Mouse (Mus musculus): ENCODE measurements at regions not wholly inside any gene's neighbourhood (a gene's known extent, or its start where the extent isn't known, plus 50 kb on each side); places are given as distances from the start of the nearest gene placed in this dataset.

DNA sequence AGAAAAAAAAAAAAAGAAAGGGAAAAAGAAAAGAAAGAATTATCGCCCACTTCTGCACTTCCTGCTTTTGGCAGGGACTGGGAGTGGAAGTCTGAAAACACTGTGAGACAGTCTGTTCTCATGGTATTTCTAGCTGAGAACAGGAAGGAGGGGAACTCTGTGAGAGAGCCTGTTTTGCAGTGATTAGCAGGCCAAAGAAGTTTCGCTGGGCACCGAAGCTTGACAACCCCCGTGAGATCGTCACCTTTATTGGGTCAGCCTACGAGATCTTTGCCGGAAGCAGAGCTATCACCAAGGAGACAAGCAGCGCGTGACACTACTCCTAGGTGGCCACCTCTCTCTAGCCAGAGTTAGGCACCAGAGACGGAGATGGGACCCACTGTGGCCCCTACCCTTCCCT is 78.2 kb upstream of the Atxn1 start:
- TF ChIP-seq CTCF (IDR thresholded peaks at IDR 0.05; ENCODE audit: low read depth), result no peak
- DNase-seq (ENCODE audit: low spot score) (no peak), ATAC-seq (peak; percentile 41; the same call in 1 of the 2 replicates)
- H3K27me3 ChIP-seq (ENCODE audit: insufficient read depth, low read length), result no peaks in the 10 kb centered on the region
- H3K4me3 ChIP-seq (ENCODE audit: low read length), result no peak overlapping the region
- peaks cover 21% of the 10 kb centered on the region for H3K4me1 ChIP-seq (ENCODE audit: insufficient read depth, low read length)
- H3K4me2 ChIP-seq (ENCODE audit: low read depth, low read length), result peak overlapping the region; percentile 27; the same call in 1 of the 2 replicates
- WGBS, result 31% methylated on average over 10 of the region's 10 CpGs
- no peaks in the 10 kb centered on the region for H3K36me3 ChIP-seq (ENCODE audit: insufficient read depth, low read length)
- no peak overlapping the region for H3K27ac ChIP-seq
- no peak overlapping the region for H3K9ac ChIP-seq (replicated peaks; ENCODE audit: low read length)
- H3K9me3 ChIP-seq (ENCODE audit: low read length), result no peaks in the 10 kb centered on the region

DNA sequence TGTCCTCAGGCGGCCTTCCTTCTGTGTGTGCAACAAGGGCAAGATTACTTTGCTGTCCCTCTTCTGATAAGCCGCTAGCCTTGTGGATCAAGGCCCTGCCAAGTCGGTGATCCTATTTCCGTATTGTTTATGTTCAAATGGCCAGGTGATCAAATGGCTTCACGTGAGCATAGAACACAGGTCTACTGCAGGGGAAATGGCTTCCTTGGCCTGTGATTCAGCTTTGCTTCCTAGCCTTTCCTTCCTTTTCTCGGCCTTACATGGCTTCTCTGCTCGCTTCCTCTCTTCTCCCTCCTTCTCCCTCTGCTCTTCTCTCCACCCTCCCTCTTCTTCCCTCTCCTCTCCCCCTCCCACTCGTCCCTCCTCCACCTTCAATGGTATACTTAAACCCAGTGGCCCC is 77.4 kb upstream of the Atxn1 start:
- no peaks in the 10 kb centered on the region for H3K27me3 ChIP-seq (ENCODE audit: insufficient read depth, low read length)
- DNase-seq (ENCODE audit: low spot score), result no peak
- H3K4me2 ChIP-seq (ENCODE audit: low read depth, low read length), result no peak overlapping the region
- 87% methylated on average over 8 of the region's 8 CpGs for WGBS
- no peaks in the 10 kb centered on the region for H3K36me3 ChIP-seq (ENCODE audit: insufficient read depth, low read length)
- TF ChIP-seq CTCF (IDR thresholded peaks at IDR 0.05; ENCODE audit: low read depth), result no peak
- H3K9ac ChIP-seq (replicated peaks; ENCODE audit: low read length), result no peak overlapping the region
- ATAC-seq, result no peak
- no peak overlapping the region for H3K4me3 ChIP-seq (ENCODE audit: low read length)
- H3K9me3 ChIP-seq (ENCODE audit: low read length), result no peaks in the 10 kb centered on the region
- peaks cover 21% of the 10 kb centered on the region for H3K4me1 ChIP-seq (ENCODE audit: insufficient read depth, low read length)
- no peak overlapping the region for H3K27ac ChIP-seq

DNA sequence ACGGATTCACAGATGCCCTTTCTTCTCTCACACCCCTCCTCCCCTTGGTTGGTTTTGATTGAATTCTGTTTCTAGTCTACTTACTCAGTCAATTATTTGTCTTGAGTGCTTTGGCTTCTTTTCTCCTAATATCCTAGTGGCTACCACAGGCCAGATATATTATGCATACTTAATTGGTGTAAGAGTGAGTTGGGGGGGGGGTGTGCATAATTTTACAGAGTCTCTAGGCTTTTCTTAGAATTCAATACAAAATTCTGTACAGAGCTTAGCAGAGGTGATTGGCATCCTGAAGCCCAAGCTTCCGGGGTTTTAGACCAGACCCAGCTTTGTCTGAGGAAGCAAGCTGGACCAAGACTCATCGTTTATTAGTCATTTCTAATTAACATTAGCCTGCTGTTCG is 76.7 kb upstream of the Atxn1 start:
- no peak for TF ChIP-seq CTCF (IDR thresholded peaks at IDR 0.05; ENCODE audit: low read depth)
- WGBS, result 76% methylated on average over 4 of the region's 4 CpGs
- Histone ChIP-seq H3K27me3 (ENCODE audit: insufficient read depth, low read length) (no peaks in the 10 kb centered on the region), H3K9ac (replicated peaks; ENCODE audit: low read length) (no peak overlapping the region), H3K36me3 (ENCODE audit: insufficient read depth, low read length) (no peaks in the 10 kb centered on the region), H3K4me2 (ENCODE audit: low read depth, low read length) (no peak overlapping the region), H3K27ac (no peak overlapping the region), H3K4me1 (ENCODE audit: insufficient read depth, low read length) (peaks cover 21% of the 10 kb centered on the region), H3K9me3 (ENCODE audit: low read length) (no peaks in the 10 kb centered on the region), H3K4me3 (ENCODE audit: low read length) (no peak overlapping the region)
- ATAC-seq (no peak), DNase-seq (ENCODE audit: low spot score) (no peak)

DNA sequence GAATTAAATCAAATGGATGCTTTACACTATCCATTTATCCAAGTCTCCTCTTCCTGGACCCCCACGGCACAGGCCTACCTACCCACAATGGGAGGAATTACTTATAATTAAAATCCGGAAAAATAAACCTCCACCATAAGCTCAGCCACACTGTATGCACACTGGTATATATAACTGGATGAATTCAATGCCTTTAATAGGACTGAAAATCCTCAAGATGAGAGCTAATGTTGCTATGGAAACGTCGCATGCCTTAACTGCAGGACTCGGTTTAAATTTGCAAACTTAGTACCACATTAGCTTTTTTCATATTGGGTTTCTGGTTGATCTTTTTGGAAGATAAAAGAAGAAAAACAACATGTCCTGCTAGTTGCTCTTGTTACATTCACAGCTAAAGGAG is 75.3 kb upstream of the Atxn1 start:
- H3K4me2 ChIP-seq (ENCODE audit: low read depth, low read length), result no peak overlapping the region
- peaks cover 21% of the 10 kb centered on the region for H3K4me1 ChIP-seq (ENCODE audit: insufficient read depth, low read length)
- 0 out of 2 replicates have a peak overlapping the region, but pooled peaks have one; percentile 7 for H3K27ac ChIP-seq
- H3K9ac ChIP-seq (replicated peaks; ENCODE audit: low read length), result no peak overlapping the region
- H3K36me3 ChIP-seq (ENCODE audit: insufficient read depth, low read length), result no peaks in the 10 kb centered on the region
- no peak for TF ChIP-seq CTCF (IDR thresholded peaks at IDR 0.05; ENCODE audit: low read depth)
- H3K27me3 ChIP-seq (ENCODE audit: insufficient read depth, low read length), result no peaks in the 10 kb centered on the region
- ATAC-seq (no peak), DNase-seq (ENCODE audit: low spot score) (peak; percentile 45)
- H3K4me3 ChIP-seq (ENCODE audit: low read length), result no peak overlapping the region
- 59% methylated on average over 5 of the region's 5 CpGs for WGBS
- no peaks in the 10 kb centered on the region for H3K9me3 ChIP-seq (ENCODE audit: low read length)

DNA sequence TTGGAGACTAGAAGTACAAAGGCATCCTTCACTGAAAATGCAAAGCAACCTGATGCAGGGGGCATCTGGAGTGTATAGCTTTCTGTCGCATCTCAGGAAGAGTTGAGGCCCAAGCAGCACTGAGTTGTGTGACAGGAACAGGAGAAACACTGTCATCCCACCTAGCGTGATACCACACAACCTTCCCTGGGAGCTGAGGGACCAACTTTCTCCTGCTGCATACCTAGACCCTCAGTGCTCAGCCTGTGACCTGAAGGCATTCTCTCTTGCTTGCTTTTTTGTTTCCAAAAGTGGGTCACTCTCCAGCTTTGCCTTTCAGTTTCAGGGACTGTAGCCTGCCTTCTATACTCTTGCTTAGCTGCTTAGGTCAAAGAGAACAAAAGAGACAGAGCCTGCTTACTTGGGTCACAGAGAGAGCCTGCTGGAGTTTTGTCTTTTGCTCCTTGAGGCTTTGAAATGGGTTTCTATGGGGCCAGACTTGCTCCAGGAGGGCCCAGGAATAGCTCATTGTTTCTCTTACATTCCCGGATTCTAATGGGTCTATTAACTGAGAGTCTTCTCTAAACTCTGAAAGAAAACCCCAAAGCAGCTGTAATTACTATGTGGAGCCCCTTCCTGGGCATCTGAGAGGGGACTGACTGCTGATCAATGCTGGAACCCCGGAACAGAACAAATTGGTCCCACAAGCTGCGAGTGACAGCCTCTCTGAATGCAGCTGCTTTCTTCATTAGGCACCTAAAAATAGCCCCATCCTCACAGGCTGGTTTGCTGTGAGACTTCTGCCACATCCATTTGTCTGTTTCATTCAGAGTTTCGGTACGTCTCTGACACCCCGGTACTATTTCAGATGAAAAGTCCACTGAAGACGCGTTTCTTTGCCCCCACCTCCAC is 73.9 kb upstream of the Atxn1 start:
- Histone ChIP-seq H3K4me2 (ENCODE audit: low read depth, low read length) (no peak overlapping the region), H3K9me3 (ENCODE audit: low read length) (no peaks in the 10 kb centered on the region), H3K9ac (replicated peaks; ENCODE audit: low read length) (no peak overlapping the region), H3K4me3 (ENCODE audit: low read length) (no peak overlapping the region), H3K4me1 (ENCODE audit: insufficient read depth, low read length) (peaks cover 21% of the 10 kb centered on the region), H3K27ac (no peak overlapping the region), H3K36me3 (ENCODE audit: insufficient read depth, low read length) (no peaks in the 10 kb centered on the region), H3K27me3 (ENCODE audit: insufficient read depth, low read length) (no peaks in the 10 kb centered on the region)
- DNase-seq (ENCODE audit: low spot score) (no peak), ATAC-seq (no peak)
- TF ChIP-seq CTCF (IDR thresholded peaks at IDR 0.05; ENCODE audit: low read depth), result no peak
- WGBS, result 14% methylated on average over 10 of the region's 10 CpGs

DNA sequence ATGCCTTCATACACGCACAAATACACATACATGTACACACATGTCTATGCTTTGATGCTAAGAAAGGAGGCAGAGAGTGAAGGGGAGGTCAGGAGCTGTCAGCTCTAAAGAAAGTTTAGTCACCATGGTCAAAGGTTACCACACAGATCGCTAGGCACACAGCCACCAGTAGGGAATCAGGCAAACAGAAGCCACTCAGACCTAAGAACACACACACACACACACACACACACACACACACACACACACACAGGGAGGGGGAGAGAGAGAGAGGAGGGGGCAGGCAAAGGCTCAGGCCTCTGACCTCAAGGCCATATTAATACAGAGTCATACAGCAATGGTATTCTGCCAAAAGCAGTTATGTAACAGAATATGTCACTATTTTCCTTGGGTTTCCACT is 67.5 kb upstream of the Atxn1 start:
- no peak for DNase-seq (ENCODE audit: low spot score)
- H3K4me3 ChIP-seq (ENCODE audit: low read length), result no peak overlapping the region
- H3K27me3 ChIP-seq (ENCODE audit: insufficient read depth, low read length), result no peaks in the 10 kb centered on the region
- H3K27ac ChIP-seq, result no peak overlapping the region
- whole genome bisulfite sequencing, result 87% methylated on average over 2 of the region's 2 CpGs
- no peak for TF ChIP-seq CTCF (IDR thresholded peaks at IDR 0.05; ENCODE audit: low read depth)
- no peaks in the 10 kb centered on the region for H3K9me3 ChIP-seq (ENCODE audit: low read length)
- ATAC-seq, result no peak
- no peaks in the 10 kb centered on the region for H3K4me1 ChIP-seq (ENCODE audit: insufficient read depth, low read length)
- H3K36me3 ChIP-seq (ENCODE audit: insufficient read depth, low read length), result no peaks in the 10 kb centered on the region
- no peak overlapping the region for H3K4me2 ChIP-seq (ENCODE audit: low read depth, low read length)
- H3K9ac ChIP-seq (replicated peaks; ENCODE audit: low read length), result no peak overlapping the region

DNA sequence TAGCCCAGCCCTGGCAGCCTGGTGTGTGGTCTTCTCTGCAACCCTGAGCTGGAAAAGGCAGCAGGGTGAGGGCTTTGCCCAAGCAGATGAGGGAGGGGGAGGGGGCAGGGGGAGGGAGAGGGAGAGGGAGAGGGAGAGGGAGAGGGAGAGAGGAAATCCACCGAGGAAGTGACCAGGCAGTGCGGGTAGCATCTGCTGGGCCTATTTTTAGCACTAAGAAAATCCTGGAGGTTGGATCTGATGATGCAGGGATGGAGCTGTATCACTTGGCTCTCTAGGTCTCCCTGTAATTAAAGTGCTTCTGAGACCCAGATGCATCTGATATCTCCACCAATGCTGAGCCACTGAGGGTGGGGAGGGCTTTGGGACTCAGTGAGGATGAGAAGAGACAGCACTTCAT is 61.2 kb upstream of the Atxn1 start:
- no peak overlapping the region for H3K9ac ChIP-seq (replicated peaks; ENCODE audit: low read length)
- TF ChIP-seq CTCF (IDR thresholded peaks at IDR 0.05; ENCODE audit: low read depth), result no peak
- 18% methylated on average over 2 of the region's 2 CpGs for WGBS
- H3K4me3 ChIP-seq (ENCODE audit: low read length), result no peak overlapping the region
- H3K27me3 ChIP-seq (ENCODE audit: insufficient read depth, low read length), result no peaks in the 10 kb centered on the region
- no peaks in the 10 kb centered on the region for H3K36me3 ChIP-seq (ENCODE audit: insufficient read depth, low read length)
- H3K4me2 ChIP-seq (ENCODE audit: low read depth, low read length), result no peak overlapping the region
- no peak overlapping the region for H3K27ac ChIP-seq
- ATAC-seq, result no peak
- H3K9me3 ChIP-seq (ENCODE audit: low read length), result no peaks in the 10 kb centered on the region
- DNase-seq (ENCODE audit: low spot score), result no peak
- H3K4me1 ChIP-seq (ENCODE audit: insufficient read depth, low read length), result peaks cover 4% of the 10 kb centered on the region
